Mouse (Mus musculus): ENCODE data around the gene Ms4a6c. TPM values are rescaled to one million over a fixed set of nuclear protein-coding genes. Genes with fewer than 3 reads are reported as not detected.
"Not testable (repeated sequence)": the region's sequence is repeated elsewhere in the genome, so short reads cannot be mapped to it uniquely, and the experiment has no call there.

The Ms4a6c gene
- polyA plus RNA-seq, 1 experiment from 2014 or later: 11.8 TPM

- H3K27me3 ChIP-seq (replicated peaks; ENCODE audit: control insufficient read depth, insufficient read depth, low read length): no peaks in the 10 kb centered on the region
- 82% methylated on average over 1 of the region's 1 CpGs for WGBS
- no peak for DNase-seq (ENCODE audit: low spot score)
Observed at GRCm38 (mm10) chr19:11492671-11493070, 23.5 kb downstream of the Ms4a6c start.

GRCm38 (mm10) chr19:11494519-11494918, 25.4 kb downstream of the Ms4a6c start:
- no peaks in the 10 kb centered on the region for H3K9me3 ChIP-seq (ENCODE audit: control insufficient read depth, low read length)
- no peaks in the 10 kb centered on the region for H3K27me3 ChIP-seq (replicated peaks; ENCODE audit: control insufficient read depth, insufficient read depth, low read length)
- ATAC-seq (ENCODE audit: low read depth) (no peak), DNase-seq (ENCODE audit: low spot score) (no peak)
- H3K4me3 ChIP-seq (ENCODE audit: low read depth, low read length): no peak overlapping the region
- no peak overlapping the region for H3K9ac ChIP-seq (ENCODE audit: low read depth, low read length)
- no peak overlapping the region for H3K27ac ChIP-seq (replicated peaks; ENCODE audit: low read depth, low read length)
- no peaks in the 10 kb centered on the region for H3K36me3 ChIP-seq (ENCODE audit: control insufficient read depth, insufficient read depth, low read length)
- no peak overlapping the region for H3K4me2 ChIP-seq (ENCODE audit: low read depth, low read length)
- WGBS: 87% methylated on average over 3 of the region's 3 CpGs
- no peaks in the 10 kb centered on the region for H3K4me1 ChIP-seq (ENCODE audit: control insufficient read depth, insufficient read depth, low read length)

More at GRCm38 (mm10) chr19:11492671-11493070, 23.5 kb downstream of the Ms4a6c start:
- no peaks in the 10 kb centered on the region for H3K36me3 ChIP-seq (ENCODE audit: control insufficient read depth, insufficient read depth, low read length)
- no peak overlapping the region for H3K27ac ChIP-seq (replicated peaks; ENCODE audit: low read depth, low read length)
- no peaks in the 10 kb centered on the region for H3K4me1 ChIP-seq (ENCODE audit: control insufficient read depth, insufficient read depth, low read length)
- no peaks in the 10 kb centered on the region for H3K9me3 ChIP-seq (ENCODE audit: control insufficient read depth, low read length)
- H3K4me3 ChIP-seq (ENCODE audit: low read depth, low read length): no peak overlapping the region
- no peak overlapping the region for H3K4me2 ChIP-seq (ENCODE audit: low read depth, low read length)
- no peak for ATAC-seq (ENCODE audit: low read depth)
- no peak overlapping the region for H3K9ac ChIP-seq (ENCODE audit: low read depth, low read length)

- Histone ChIP-seq H3K9ac (ENCODE audit: low read depth, low read length) (no peak overlapping the region), H3K4me2 (ENCODE audit: low read depth, low read length) (no peak overlapping the region), H3K4me3 (ENCODE audit: low read depth, low read length) (no peak overlapping the region), H3K36me3 (ENCODE audit: control insufficient read depth, insufficient read depth, low read length) (no peaks in the 10 kb centered on the region), H3K27me3 (replicated peaks; ENCODE audit: control insufficient read depth, insufficient read depth, low read length) (no peaks in the 10 kb centered on the region), H3K27ac (replicated peaks; ENCODE audit: low read depth, low read length) (no peak overlapping the region), H3K4me1 (ENCODE audit: control insufficient read depth, insufficient read depth, low read length) (no peaks in the 10 kb centered on the region), H3K9me3 (ENCODE audit: control insufficient read depth, low read length) (no peaks in the 10 kb centered on the region)
- no peak for ATAC-seq (ENCODE audit: low read depth)
- 75% methylated on average over 6 of the region's 6 CpGs for WGBS
- no peak for DNase-seq (ENCODE audit: low spot score)
Observed at GRCm38 (mm10) chr19:11496361-11496760, 27.2 kb downstream of the Ms4a6c start.

GRCm38 (mm10) chr19:11497300-11497699, 28.1 kb downstream of the Ms4a6c start:
- H3K27me3 ChIP-seq (replicated peaks; ENCODE audit: control insufficient read depth, insufficient read depth, low read length); DNase-seq (ENCODE audit: low spot score); H3K4me3 ChIP-seq (ENCODE audit: low read depth, low read length); H3K27ac ChIP-seq (replicated peaks; ENCODE audit: low read depth, low read length); H3K4me2 ChIP-seq (ENCODE audit: low read depth, low read length); ATAC-seq (ENCODE audit: low read depth); H3K4me1 ChIP-seq (ENCODE audit: control insufficient read depth, insufficient read depth, low read length); H3K9ac ChIP-seq (ENCODE audit: low read depth, low read length); H3K9me3 ChIP-seq (ENCODE audit: control insufficient read depth, low read length); H3K36me3 ChIP-seq (ENCODE audit: control insufficient read depth, insufficient read depth, low read length): not testable (repeated sequence)
- 78% methylated on average over 1 of the region's 1 CpGs for WGBS

GRCm38 (mm10) chr19:11500796-11501195, 31.6 kb downstream of the Ms4a6c start:
- Histone ChIP-seq H3K36me3 (ENCODE audit: control insufficient read depth, insufficient read depth, low read length) (no peaks in the 10 kb centered on the region), H3K9ac (ENCODE audit: low read depth, low read length) (no peak overlapping the region), H3K4me3 (ENCODE audit: low read depth, low read length) (no peak overlapping the region), H3K27ac (replicated peaks; ENCODE audit: low read depth, low read length) (no peak overlapping the region), H3K4me1 (ENCODE audit: control insufficient read depth, insufficient read depth, low read length) (no peaks in the 10 kb centered on the region), H3K9me3 (ENCODE audit: control insufficient read depth, low read length) (no peaks in the 10 kb centered on the region), H3K27me3 (replicated peaks; ENCODE audit: control insufficient read depth, insufficient read depth, low read length) (no peaks in the 10 kb centered on the region), H3K4me2 (ENCODE audit: low read depth, low read length) (no peak overlapping the region)
- ATAC-seq (ENCODE audit: low read depth): no peak
- DNase-seq (ENCODE audit: low spot score): no peak
- 91% methylated on average over 1 of the region's 1 CpGs for WGBS

- no peak overlapping the region for H3K4me2 ChIP-seq (ENCODE audit: low read depth, low read length)
- no peaks in the 10 kb centered on the region for H3K4me1 ChIP-seq (ENCODE audit: control insufficient read depth, insufficient read depth, low read length)
- H3K27me3 ChIP-seq (replicated peaks; ENCODE audit: control insufficient read depth, insufficient read depth, low read length): no peaks in the 10 kb centered on the region
- H3K4me3 ChIP-seq (ENCODE audit: low read depth, low read length): no peak overlapping the region
- H3K27ac ChIP-seq (replicated peaks; ENCODE audit: low read depth, low read length): no peak overlapping the region
- no peak overlapping the region for H3K9ac ChIP-seq (ENCODE audit: low read depth, low read length)
- no peak for ATAC-seq (ENCODE audit: low read depth)
- no peak for DNase-seq (ENCODE audit: low spot score)
- WGBS: 83% methylated on average over 4 of the region's 4 CpGs
- no peaks in the 10 kb centered on the region for H3K36me3 ChIP-seq (ENCODE audit: control insufficient read depth, insufficient read depth, low read length)
- no peaks in the 10 kb centered on the region for H3K9me3 ChIP-seq (ENCODE audit: control insufficient read depth, low read length)
Observed at GRCm38 (mm10) chr19:11501326-11501725, 32.2 kb downstream of the Ms4a6c start.

GRCm38 (mm10) chr19:11504857-11505256, 35.7 kb downstream of the Ms4a6c start:
- no peak overlapping the region for H3K4me2 ChIP-seq (ENCODE audit: low read depth, low read length)
- ATAC-seq (ENCODE audit: low read depth) (no peak), DNase-seq (ENCODE audit: low spot score) (no peak)
- no peaks in the 10 kb centered on the region for H3K9me3 ChIP-seq (ENCODE audit: control insufficient read depth, low read length)
- WGBS: 80% methylated on average over 1 of the region's 1 CpGs
- no peaks in the 10 kb centered on the region for H3K36me3 ChIP-seq (ENCODE audit: control insufficient read depth, insufficient read depth, low read length)
- H3K27ac ChIP-seq (replicated peaks; ENCODE audit: low read depth, low read length): no peak overlapping the region
- no peaks in the 10 kb centered on the region for H3K27me3 ChIP-seq (replicated peaks; ENCODE audit: control insufficient read depth, insufficient read depth, low read length)
- H3K4me1 ChIP-seq (ENCODE audit: control insufficient read depth, insufficient read depth, low read length): no peaks in the 10 kb centered on the region
- no peak overlapping the region for H3K4me3 ChIP-seq (ENCODE audit: low read depth, low read length)
- H3K9ac ChIP-seq (ENCODE audit: low read depth, low read length): no peak overlapping the region

- Histone ChIP-seq H3K27me3 (replicated peaks; ENCODE audit: control insufficient read depth, insufficient read depth, low read length) (no peaks in the 10 kb centered on the region), H3K9me3 (ENCODE audit: control insufficient read depth, low read length) (no peaks in the 10 kb centered on the region), H3K4me2 (ENCODE audit: low read depth, low read length) (no peak overlapping the region), H3K36me3 (ENCODE audit: control insufficient read depth, insufficient read depth, low read length) (no peaks in the 10 kb centered on the region), H3K4me1 (ENCODE audit: control insufficient read depth, insufficient read depth, low read length) (no peaks in the 10 kb centered on the region), H3K9ac (ENCODE audit: low read depth, low read length) (no peak overlapping the region), H3K4me3 (ENCODE audit: low read depth, low read length) (no peak overlapping the region), H3K27ac (replicated peaks; ENCODE audit: low read depth, low read length) (no peak overlapping the region)
- 55% methylated on average over 1 of the region's 1 CpGs for WGBS
- DNase-seq (ENCODE audit: low spot score): no peak
- ATAC-seq (ENCODE audit: low read depth): no peak
Observed at GRCm38 (mm10) chr19:11513458-11513857, 44.3 kb downstream of the Ms4a6c start.

- DNase-seq (ENCODE audit: low spot score): no peak
- ATAC-seq (ENCODE audit: low read depth): no peak
- Histone ChIP-seq H3K4me1 (ENCODE audit: control insufficient read depth, insufficient read depth, low read length) (no peaks in the 10 kb centered on the region), H3K36me3 (ENCODE audit: control insufficient read depth, insufficient read depth, low read length) (no peaks in the 10 kb centered on the region), H3K27ac (replicated peaks; ENCODE audit: low read depth, low read length) (no peak within 1 kb of the TSS), H3K9me3 (ENCODE audit: control insufficient read depth, low read length) (no peaks in the 10 kb centered on the region), H3K4me3 (ENCODE audit: low read depth, low read length) (no peak within 1 kb of the TSS), H3K27me3 (replicated peaks; ENCODE audit: control insufficient read depth, insufficient read depth, low read length) (no peaks in the 10 kb centered on the region), H3K4me2 (ENCODE audit: low read depth, low read length) (no peak within 1 kb of the TSS), H3K9ac (ENCODE audit: low read depth, low read length) (no peak within 1 kb of the TSS)
Observed at GRCm38 (mm10) chr19:11516246-11516645, 47.1 kb downstream of the Ms4a6c start, which contains the start of gene Ms4a6b. Ms4a6b (plus strand) TSS chr19:11516512.

All from embryonic facial prominence, embryonic 14.5 days (tissue).